Mouse (Mus musculus): ENCODE results near the gene Lrp10.

The Lrp10 gene

GRCm38 (mm10) chr14:54463959-54464292 is at the start of gene Lrp10:
TSS of gene Lrp10 (plus strand) at chr14:54464137.
- peak; percentile 88 to 95 for DNase-seq

GRCm38 (mm10) chr14:54415241-54416020 is 48.5 kb upstream of the Lrp10 start:
- no peak for DNase-seq

- DNase-seq: no peak
Observed at GRCm38 (mm10) chr14:54416229-54416775, 47.6 kb upstream of the Lrp10 start.

GRCm38 (mm10) chr14:54416830-54417229 is 47.1 kb upstream of the Lrp10 start:
- no peak for DNase-seq

- DNase-seq: no peak
Observed at GRCm38 (mm10) chr14:54417623-54418081, 46.3 kb upstream of the Lrp10 start, which contains the start of gene Slc7a7. TSS of gene Slc7a7 (minus strand) at chr14:54417780.

- DNase-seq: no peak
Observed at GRCm38 (mm10) chr14:54421014-54421413, 42.9 kb upstream of the Lrp10 start.

GRCm38 (mm10) chr14:54423406-54423805 is 40.5 kb upstream of the Lrp10 start:
- no peak for DNase-seq

- no peak for DNase-seq
Observed at GRCm38 (mm10) chr14:54424634-54425033, 39.3 kb upstream of the Lrp10 start.

- DNase-seq: no peak
Observed at GRCm38 (mm10) chr14:54425540-54425939, 38.4 kb upstream of the Lrp10 start.

- DNase-seq: no peak
Observed at GRCm38 (mm10) chr14:54426003-54426688, 37.8 kb upstream of the Lrp10 start.

- peak; percentile 79 to 86 for DNase-seq
Observed at GRCm38 (mm10) chr14:54426689-54427398, 37.1 kb upstream of the Lrp10 start, which contains the start of gene Mrpl52. TSS of gene Mrpl52 (plus strand) at chr14:54426909.

GRCm38 (mm10) chr14:54427696-54428095 is 36.2 kb upstream of the Lrp10 start:
- DNase-seq: no peak

GRCm38 (mm10) chr14:54428421-54428820 is 35.5 kb upstream of the Lrp10 start:
- no peak for DNase-seq

- DNase-seq: no peak
Observed at GRCm38 (mm10) chr14:54429332-54430093, 34.4 kb upstream of the Lrp10 start.

- no peak for DNase-seq
Observed at GRCm38 (mm10) chr14:54430406-54431145, 33.4 kb upstream of the Lrp10 start.

GRCm38 (mm10) chr14:54431334-54432077 is 32.4 kb upstream of the Lrp10 start, which contains the start of gene Mmp14:
TSS of gene Mmp14 (plus strand) at chr14:54431612.
- no peak for DNase-seq

GRCm38 (mm10) chr14:54432078-54432836 is 31.7 kb upstream of the Lrp10 start:
- no peak for DNase-seq

- no peak for DNase-seq
Observed at GRCm38 (mm10) chr14:54432837-54433830, 30.8 kb upstream of the Lrp10 start.
